Mouse (Mus musculus) E14TG2a.4 (cell line): ENCODE results near the gene Olfr203.

Source experiments
- CTCF ChIP-seq: conservative IDR thresholded peaks from 2 replicates; pipeline ENCODE4 v1.5.1; 2014; ENCODE audit warnings: low read length
- POU5F1 ChIP-seq: IDR thresholded peaks from 2 replicates; pipeline ENCODE4 v1.6.1; 2014; ENCODE audit warnings: low read length, borderline replicate concordance

DNA sequence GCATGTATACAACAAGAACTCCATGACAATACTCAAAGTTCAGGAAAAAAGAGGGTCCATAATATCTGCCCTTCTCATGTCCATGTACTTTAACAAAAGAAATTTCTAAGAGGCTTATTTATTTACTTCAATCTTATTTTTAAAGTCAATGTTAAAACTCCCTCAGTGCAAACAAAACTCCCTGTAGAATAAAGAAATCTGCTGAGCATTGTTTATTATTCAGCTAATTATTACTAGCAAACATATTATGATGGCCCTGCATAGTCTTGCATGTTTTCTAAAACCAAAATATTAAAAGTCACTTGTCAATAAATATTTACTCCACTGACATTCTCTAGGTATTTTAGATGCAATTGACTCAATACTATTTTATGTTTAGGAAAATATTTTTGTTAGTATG lies 32.4 kb downstream of the Olfr203 start, which contains the start of gene Olfr205:
- no peak for TF ChIP-seq CTCF
- TF ChIP-seq POU5F1, result no peak
